Mouse (Mus musculus) liver, adult 2 months (tissue): ENCODE measurements around the gene Gabbr2. TPM values are rescaled to one million over a fixed set of nuclear protein-coding genes. Genes with fewer than 3 reads are reported as not detected.
"Not testable (repeated sequence)": the region's sequence is repeated elsewhere in the genome, so short reads cannot be mapped to it uniquely, and the experiment has no call there.

Experiments used
- DNase-seq: peaks from one replicate; pipeline ENCODE4 v3.0.0-alpha.2; 2011; ENCODE audit warnings: low read depth, low spot score; ENCODE audit errors: extremely low read depth
- H3K27ac ChIP-seq: fragments of 200-500 bp; replicated peaks from 2 replicates; pipeline ENCODE4 v1.5.1; 2012; ENCODE audit warnings: low read depth, mild to moderate bottlenecking, control low read depth, inconsistent platforms, low read length; ENCODE audit not compliant: insufficient read depth
- H3K27me3 ChIP-seq: fragments of 200-500 bp; 2 replicates; pipeline ENCODE4 v1.6.1; 2012; ENCODE audit warnings: mild to moderate bottlenecking, moderate library complexity, low read length, inconsistent platforms; ENCODE audit not compliant: control insufficient read depth, insufficient read depth
- H3K36me3 ChIP-seq: fragments of 200-500 bp; 2 replicates; pipeline ENCODE4 v1.6.1; 2012; ENCODE audit warnings: low read length, inconsistent platforms; ENCODE audit not compliant: control insufficient read depth, insufficient read depth
- H3K4me1 ChIP-seq: fragments of 200-500 bp; 2 replicates; pipeline ENCODE4 v1.6.1; 2011; ENCODE audit warnings: low read length; ENCODE audit not compliant: control insufficient read depth, insufficient read depth
- H3K4me3 ChIP-seq: fragments of 200-500 bp; 2 replicates; pipeline ENCODE4 v1.5.1; 2011; ENCODE audit warnings: low read depth, mild to moderate bottlenecking, control low read depth, low read length, moderate library complexity; ENCODE audit not compliant: insufficient read depth
- H3K79me2 ChIP-seq: fragments of 200-500 bp; 2 replicates; pipeline ENCODE4 v1.6.1; 2012; ENCODE audit warnings: inconsistent platforms, mild to moderate bottlenecking, low read length, moderate library complexity; ENCODE audit not compliant: control insufficient read depth, insufficient read depth
- H3K9ac ChIP-seq: fragments of 200-500 bp; 2 replicates; pipeline ENCODE4 v1.6.1; 2012; ENCODE audit warnings: low read depth, mild to moderate bottlenecking, control low read depth, inconsistent platforms, low read length
- CTCF ChIP-seq: fragments of 200-500 bp; IDR thresholded peaks from 2 replicates; pipeline ENCODE4 v1.5.1; 2011; ENCODE audit warnings: low read depth, low read length, control low read depth
- POLR2A ChIP-seq: fragments of 200-500 bp; IDR thresholded peaks from 2 replicates; pipeline ENCODE4 v1.6.1; 2011; ENCODE audit warnings: low read length, control low read depth; ENCODE audit not compliant: insufficient read depth; ENCODE audit errors: extremely low read depth
- WGBS: fragments of 180-500 bp; shearing (Covaris S2); methylation state at CpG from one replicate; pipeline ENCODE4 v1.1.7; 2018; 5-methylcytosine and 5-hydroxymethylcytosine counted together
- polyA plus RNA-seq: library from polyadenylated mRNA; depleted of rRNA; stranded (reverse); fragments of >200 nt; gene quantifications from 2 replicates; pipeline ENCODE4 v1.2.3, GENCODE M21; 2012
- total RNA-seq: library from RNA; depleted of rRNA; stranded (reverse); fragments of >200 nt; gene quantifications from 2 replicates; pipeline ENCODE4 v1.2.3, GENCODE M21; 2014

The Gabbr2 gene
- total and polyA plus RNA-seq, 2 experiments: 7.7 to 15.0 TPM

DNA sequence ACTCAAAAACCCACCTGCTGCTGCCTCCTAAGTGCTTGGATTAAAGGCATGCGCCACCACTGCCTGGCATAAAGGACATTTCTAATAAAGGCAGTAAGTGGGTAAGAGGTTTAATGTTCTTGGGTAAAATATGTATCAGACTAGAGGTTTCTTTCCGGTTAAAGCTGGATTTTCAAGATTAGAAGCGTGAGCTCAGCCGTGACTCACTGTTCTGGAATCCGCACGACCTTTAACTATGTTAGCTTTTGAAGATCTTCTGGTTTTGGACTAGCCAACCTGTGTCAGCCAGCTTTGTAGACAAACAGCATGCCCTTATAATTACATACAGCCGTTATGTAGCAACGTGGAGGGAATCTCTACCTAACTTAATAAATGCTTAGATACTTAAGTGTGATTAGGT, 351.8 kb downstream of the Gabbr2 start:
- WGBS: 77% methylated on average over 8 of the region's 8 CpGs
- no peak overlapping the region for H3K4me3 ChIP-seq
- TF ChIP-seq CTCF (no peak), POLR2A (no peak)
- no peaks in the 10 kb centered on the region for H3K27me3 ChIP-seq
- H3K27ac ChIP-seq: no peak overlapping the region
- no peaks in the 10 kb centered on the region for H3K4me1 ChIP-seq
- H3K36me3 ChIP-seq: no peaks in the 10 kb centered on the region
- DNase-seq: no peak
- H3K9ac ChIP-seq: no peak overlapping the region
- no peaks in the 10 kb centered on the region for H3K79me2 ChIP-seq

DNA sequence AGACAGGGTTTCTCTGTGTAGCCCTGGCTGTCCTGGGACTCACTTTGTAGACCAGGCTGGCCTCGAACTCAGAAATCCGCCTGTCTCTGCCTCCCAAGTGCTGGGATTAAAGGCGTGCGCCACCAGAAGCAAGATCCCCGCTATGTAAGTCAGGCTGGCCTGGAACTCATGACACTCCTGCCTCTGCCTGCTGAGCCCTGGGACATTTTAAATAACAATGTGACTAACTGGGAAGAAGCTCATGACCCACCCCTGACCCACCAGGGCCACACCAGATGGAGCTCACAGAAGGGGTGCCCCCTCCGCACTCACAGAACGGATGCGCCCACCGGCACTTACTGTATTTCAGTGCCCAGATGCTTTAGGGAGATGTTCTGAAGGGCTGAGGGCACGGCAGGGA, 354.4 kb downstream of the Gabbr2 start:
- not testable (repeated sequence) for H3K27ac ChIP-seq, H3K36me3 ChIP-seq, H3K4me1 ChIP-seq, DNase-seq, H3K27me3 ChIP-seq, H3K79me2 ChIP-seq, H3K4me3 ChIP-seq, H3K9ac ChIP-seq
- WGBS: 95% methylated on average over 10 of the region's 10 CpGs

DNA sequence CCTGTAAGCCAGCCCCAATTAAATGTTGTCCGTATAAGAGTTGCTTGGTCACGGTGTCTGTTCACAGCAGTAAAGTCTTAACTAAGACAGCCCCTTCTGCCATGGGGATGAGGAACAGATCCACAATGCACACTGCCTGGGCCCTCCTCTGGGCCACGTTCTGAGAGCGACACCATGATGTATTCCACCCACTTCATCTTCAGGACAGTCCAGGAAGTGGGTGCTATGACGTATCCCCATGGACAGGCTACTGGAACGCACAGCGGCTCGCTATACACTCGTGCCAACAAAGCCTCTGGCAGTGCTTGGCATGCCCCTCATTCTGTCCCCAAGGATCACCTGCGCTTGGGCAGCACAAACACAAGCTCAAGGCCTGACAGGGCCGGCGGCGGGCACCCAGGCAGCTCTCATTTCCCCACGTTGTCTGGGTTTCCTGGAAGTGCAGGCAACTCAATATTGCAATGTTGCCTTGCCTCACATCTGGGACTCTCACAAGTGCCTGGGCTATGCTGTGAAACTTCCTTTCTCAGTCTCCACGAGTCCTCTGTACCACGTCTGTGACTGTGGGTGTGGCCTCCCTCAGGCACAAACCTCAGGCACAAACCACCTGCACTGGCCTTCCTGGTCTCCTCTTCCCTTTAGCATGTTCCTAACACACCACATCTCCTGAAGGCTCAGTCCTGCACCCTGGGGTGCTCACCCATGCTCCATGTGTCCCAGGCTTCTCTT, 355.8 kb downstream of the Gabbr2 start:
- no peak overlapping the region for H3K4me3 ChIP-seq
- TF ChIP-seq CTCF (no peak), POLR2A (no peak)
- no peaks in the 10 kb centered on the region for H3K79me2 ChIP-seq
- H3K9ac ChIP-seq: no peak overlapping the region
- no peaks in the 10 kb centered on the region for H3K4me1 ChIP-seq
- no peaks in the 10 kb centered on the region for H3K36me3 ChIP-seq
- DNase-seq: no peak
- WGBS: 84% methylated on average over 16 of the region's 16 CpGs
- H3K27ac ChIP-seq: no peak overlapping the region
- no peaks in the 10 kb centered on the region for H3K27me3 ChIP-seq

DNA sequence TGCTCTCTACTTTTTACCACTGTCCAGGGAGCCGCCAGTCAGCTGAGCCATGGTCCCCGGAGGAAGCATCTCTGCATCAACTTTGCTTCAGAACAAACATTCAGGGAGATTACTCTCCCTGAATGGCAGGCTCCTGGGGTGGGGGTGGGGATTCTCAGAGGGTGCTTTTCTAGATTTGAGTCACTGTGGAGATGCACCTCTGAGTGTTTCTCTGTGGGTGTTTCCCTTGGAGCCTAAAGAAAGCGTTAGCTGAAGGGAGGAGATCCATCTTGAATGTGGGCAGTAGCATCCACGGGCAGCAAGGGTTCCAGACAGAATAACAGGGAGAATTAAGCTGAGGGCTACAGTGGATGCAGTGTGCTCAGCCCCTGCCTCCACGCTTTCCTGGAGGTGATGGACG, 356.8 kb downstream of the Gabbr2 start:
- Histone ChIP-seq H3K4me3 (no peak overlapping the region), H3K27me3 (no peaks in the 10 kb centered on the region), H3K79me2 (no peaks in the 10 kb centered on the region), H3K36me3 (no peaks in the 10 kb centered on the region), H3K27ac (no peak overlapping the region), H3K9ac (no peak overlapping the region), H3K4me1 (no peaks in the 10 kb centered on the region)
- WGBS: 62% methylated on average over 6 of the region's 6 CpGs
- DNase-seq: no peak
- TF ChIP-seq POLR2A (no peak), CTCF (no peak)

DNA sequence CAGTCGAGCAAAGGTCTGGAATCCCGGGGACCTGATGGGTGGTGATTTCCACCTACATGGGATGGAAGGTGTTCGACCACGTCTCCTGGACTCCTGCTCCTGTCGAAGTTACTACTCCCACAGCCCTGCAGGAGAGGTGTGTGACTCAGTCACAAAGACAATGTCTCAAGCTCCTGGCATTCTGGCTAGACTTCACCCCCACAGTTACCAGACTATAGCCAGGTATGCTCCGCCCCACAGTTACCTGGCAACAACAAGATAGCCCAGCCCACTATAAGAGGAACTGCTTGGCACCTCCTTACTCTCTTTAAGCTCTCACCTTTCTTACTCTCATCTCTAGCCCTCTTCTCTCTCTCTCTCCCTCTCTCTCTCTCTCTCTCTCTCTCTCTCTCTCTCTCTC, 358.1 kb downstream of the Gabbr2 start:
- not testable (repeated sequence) for H3K4me1 ChIP-seq, DNase-seq, H3K36me3 ChIP-seq, H3K9ac ChIP-seq, H3K4me3 ChIP-seq, H3K79me2 ChIP-seq, H3K27ac ChIP-seq, H3K27me3 ChIP-seq
- WGBS: 68% methylated on average over 6 of the region's 6 CpGs

DNA sequence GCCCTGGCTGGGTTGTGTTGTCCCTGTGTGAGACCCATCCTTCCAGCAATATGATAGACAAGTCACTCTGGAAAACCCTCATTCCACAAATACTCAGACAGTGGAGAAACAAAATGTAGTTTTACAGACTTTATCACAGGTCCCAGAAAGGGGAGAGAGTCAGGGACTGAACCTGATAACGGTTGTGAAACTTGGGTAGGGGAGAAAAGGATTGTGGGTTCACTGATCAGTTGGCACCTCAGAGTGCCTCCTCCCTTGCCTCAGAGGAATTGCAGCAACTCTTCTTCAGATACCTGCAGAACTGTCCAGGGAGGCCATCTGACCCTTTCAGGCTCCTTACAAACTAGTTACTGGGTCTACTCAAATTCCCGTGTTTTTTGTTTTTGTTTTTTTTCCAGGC, 359.2 kb downstream of the Gabbr2 start:
- TF ChIP-seq POLR2A: no peak
- no peak for TF ChIP-seq CTCF
- no peak for DNase-seq
- 59% methylated on average over 2 of the region's 2 CpGs for WGBS
- H3K4me1 ChIP-seq: no peaks in the 10 kb centered on the region
- H3K9ac ChIP-seq: no peak overlapping the region
- no peaks in the 10 kb centered on the region for H3K36me3 ChIP-seq
- H3K79me2 ChIP-seq: no peaks in the 10 kb centered on the region
- no peaks in the 10 kb centered on the region for H3K27me3 ChIP-seq
- H3K4me3 ChIP-seq: no peak overlapping the region
- no peak overlapping the region for H3K27ac ChIP-seq
